Mouse (Mus musculus) kidney, embryonic 16.5 days (tissue): ENCODE measurements at regions not wholly inside any gene's neighbourhood (a gene's known extent, or its start where the extent isn't known, plus 50 kb on each side); places are given as distances from the start of the nearest gene placed in this dataset.

Experiments
- ATAC-seq: fragments of 200-750 bp; cut with Nextera tagmentation; 2 replicates; pipeline ENCODE4 v1.8.0; 2017; ENCODE audit warnings: moderate TSS enrichment; ENCODE audit not compliant: low FRiP score, low TSS enrichment
- H3K27ac ChIP-seq: fragments of 300-500 bp; sonication (generic); 2 replicates; pipeline ENCODE4 v1.5.1; 2014; ENCODE audit warnings: low read length
- H3K27me3 ChIP-seq: fragments of 300-500 bp; sonication (generic); 2 replicates; pipeline ENCODE4 v1.6.1; 2014; ENCODE audit warnings: low read length, control low read depth, mixed read lengths; ENCODE audit not compliant: insufficient read depth
- H3K36me3 ChIP-seq: fragments of 300-500 bp; sonication (generic); 2 replicates; pipeline ENCODE4 v1.6.1; 2014; ENCODE audit warnings: low read length, control low read depth, mixed read lengths; ENCODE audit not compliant: insufficient read depth
- H3K4me1 ChIP-seq: fragments of 300-500 bp; sonication (generic); 2 replicates; pipeline ENCODE4 v1.6.1; 2014; ENCODE audit warnings: low read length, control low read depth, mixed read lengths; ENCODE audit not compliant: insufficient read depth
- H3K4me2 ChIP-seq: fragments of 300-500 bp; sonication (generic); replicated peaks from 2 replicates; pipeline ENCODE4 v1.6.1; 2014; ENCODE audit warnings: low read depth, low read length
- H3K4me3 ChIP-seq: fragments of 300-500 bp; sonication (generic); 2 replicates; pipeline ENCODE4 v1.5.1; 2014; ENCODE audit warnings: mild to moderate bottlenecking, low read length
- H3K9ac ChIP-seq: fragments of 300-500 bp; sonication (generic); replicated peaks from 2 replicates; pipeline ENCODE4 v1.6.1; 2014; ENCODE audit warnings: low read length
- H3K9me3 ChIP-seq: fragments of 300-500 bp; sonication (generic); 2 replicates; pipeline ENCODE4 v1.6.1; 2016; ENCODE audit warnings: low read length, control low read depth
- WGBS: fragments of 180-500 bp; shearing (Covaris S2); extraction: QIAGEN DNeasy Blood & Tissue Kit; methylation state at CpG from one replicate; pipeline ENCODE4 v1.1.7; 2014; 5-methylcytosine and 5-hydroxymethylcytosine counted together

- Histone ChIP-seq H3K27me3 (no peaks in the 10 kb centered on the region), H3K9ac (no peak overlapping the region), H3K9me3 (no peaks in the 10 kb centered on the region), H3K36me3 (no peaks in the 10 kb centered on the region), H3K4me3 (no peak overlapping the region), H3K4me2 (no peak overlapping the region), H3K27ac (no peak overlapping the region), H3K4me1 (0 out of 2 replicates have a peak, but pooled peaks cover 3% of the 10 kb centered on the region)
- WGBS: 80% methylated on average over 9 of the region's 9 CpGs
- ATAC-seq: no peak
Measured at GRCm38 (mm10) chr13:45211241-45211640, 132.7 kb downstream of the Gm9817 start.

DNA sequence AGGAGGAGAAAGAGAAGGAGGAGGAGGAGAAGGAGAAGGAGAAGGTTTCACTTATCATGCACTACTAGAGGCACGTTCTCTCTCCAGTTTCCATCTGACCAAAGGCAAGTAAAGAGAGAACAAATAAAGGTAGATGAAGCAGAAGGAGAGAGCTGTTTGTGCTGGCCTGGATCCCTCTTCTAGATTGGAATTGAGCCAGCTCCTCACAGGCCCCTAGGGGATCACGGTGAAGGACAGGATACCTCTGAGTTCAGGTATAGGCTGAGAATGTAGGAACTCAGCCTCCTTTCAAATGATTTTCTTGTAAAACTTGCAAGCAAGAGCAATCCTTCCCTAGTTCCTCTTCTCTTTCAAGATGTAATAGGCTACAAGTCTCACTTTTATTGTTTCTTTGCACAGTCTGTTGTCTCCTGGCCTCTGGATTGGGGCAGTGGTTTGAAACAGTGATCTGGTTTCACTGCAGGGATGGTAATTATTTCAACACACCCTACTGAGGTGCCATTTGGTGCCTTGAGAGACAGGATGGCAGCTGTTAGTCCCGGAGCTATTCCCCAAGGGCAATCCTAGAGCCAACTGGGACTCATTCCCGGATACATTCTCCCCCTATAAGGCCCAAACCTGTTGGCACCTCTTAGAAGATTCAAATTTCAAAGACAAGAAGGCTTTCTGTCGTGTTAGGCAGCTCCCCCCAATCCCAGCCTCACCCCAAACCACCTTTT is 134.8 kb downstream of the Gm9817 start:
- no peaks in the 10 kb centered on the region for H3K36me3 ChIP-seq
- WGBS: 18% methylated on average over 5 of the region's 5 CpGs

DNA sequence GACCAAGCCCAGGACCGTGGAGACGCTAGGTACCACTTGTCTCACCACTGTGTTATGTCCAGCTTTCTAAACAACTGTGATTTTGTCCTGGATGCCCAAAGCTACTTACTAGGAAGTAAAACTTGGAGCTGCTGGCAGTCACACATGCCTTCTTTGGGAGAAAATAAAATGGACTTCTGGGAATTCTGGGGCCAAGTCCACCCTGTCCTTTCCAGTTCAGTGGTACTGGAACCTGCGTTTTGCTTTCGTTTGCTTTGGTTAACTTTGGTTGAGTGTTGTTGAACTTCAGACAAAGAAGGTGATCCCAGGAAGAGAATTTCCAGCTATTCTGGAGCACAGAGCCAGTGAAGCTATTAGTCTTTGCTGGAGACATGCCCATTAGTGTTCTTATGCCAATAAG is 139.8 kb downstream of the Gm9817 start:
- Histone ChIP-seq H3K27ac (no peak overlapping the region), H3K9me3 (no peaks in the 10 kb centered on the region), H3K4me1 (0 out of 2 replicates have a peak, but pooled peaks cover under 1% of the 10 kb centered on the region), H3K36me3 (no peaks in the 10 kb centered on the region), H3K4me2 (no peak overlapping the region), H3K9ac (no peak overlapping the region), H3K27me3 (no peaks in the 10 kb centered on the region), H3K4me3 (no peak overlapping the region)
- WGBS: 82% methylated on average over 4 of the region's 4 CpGs
- ATAC-seq: no peak

More for the DNA sequence above, 134.8 kb downstream of the Gm9817 start:
- Histone ChIP-seq H3K4me3 (no peak overlapping the region), H3K27ac (no peak overlapping the region), H3K27me3 (no peaks in the 10 kb centered on the region), H3K9me3 (no peaks in the 10 kb centered on the region), H3K4me2 (no peak overlapping the region), H3K9ac (no peak overlapping the region), H3K4me1 (0 out of 2 replicates have a peak, but pooled peaks cover 3% of the 10 kb centered on the region)
- ATAC-seq: no peak

GRCm38 (mm10) chr13:45219671-45220070 is 141.2 kb downstream of the Gm9817 start:
- Histone ChIP-seq H3K4me1 (no peaks in the 10 kb centered on the region), H3K4me2 (no peak overlapping the region), H3K9me3 (no peaks in the 10 kb centered on the region), H3K4me3 (no peak overlapping the region), H3K27me3 (no peaks in the 10 kb centered on the region), H3K36me3 (no peaks in the 10 kb centered on the region), H3K9ac (no peak overlapping the region), H3K27ac (no peak overlapping the region)
- 64% methylated on average over 3 of the region's 3 CpGs for WGBS
- ATAC-seq: no peak

DNA sequence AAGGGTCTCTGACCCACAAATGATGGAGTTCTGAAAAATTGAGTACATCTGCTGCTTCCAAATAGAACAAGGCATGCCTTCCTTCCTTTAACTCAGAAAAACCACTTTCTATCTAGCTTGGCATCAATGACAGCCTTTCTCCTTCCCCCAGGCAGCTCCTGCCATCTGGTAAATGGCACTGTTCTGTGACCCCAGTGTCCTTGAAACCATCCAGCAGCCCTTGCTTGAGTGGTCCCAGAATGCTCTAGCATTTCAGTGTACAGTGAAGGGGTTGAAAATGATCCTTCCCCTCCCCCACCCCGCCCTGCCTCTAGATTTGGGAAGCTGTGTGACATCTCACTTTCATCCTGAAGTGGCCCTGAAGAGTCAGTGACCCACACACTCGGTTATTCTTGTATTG is 152.3 kb downstream of the Gm9817 start:
- no peak overlapping the region for H3K27ac ChIP-seq
- H3K9ac ChIP-seq: no peak overlapping the region
- no peak overlapping the region for H3K4me3 ChIP-seq
- H3K27me3 ChIP-seq: no peaks in the 10 kb centered on the region; the same call in 1 of the 2 replicates
- 54% methylated on average over 2 of the region's 2 CpGs for WGBS
- no peaks in the 10 kb centered on the region; the same call in 1 of the 2 replicates for H3K9me3 ChIP-seq
- no peaks in the 10 kb centered on the region for H3K36me3 ChIP-seq
- no peak overlapping the region for H3K4me2 ChIP-seq
- no peaks in the 10 kb centered on the region; the same call in 1 of the 2 replicates for H3K4me1 ChIP-seq
- no peak for ATAC-seq

DNA sequence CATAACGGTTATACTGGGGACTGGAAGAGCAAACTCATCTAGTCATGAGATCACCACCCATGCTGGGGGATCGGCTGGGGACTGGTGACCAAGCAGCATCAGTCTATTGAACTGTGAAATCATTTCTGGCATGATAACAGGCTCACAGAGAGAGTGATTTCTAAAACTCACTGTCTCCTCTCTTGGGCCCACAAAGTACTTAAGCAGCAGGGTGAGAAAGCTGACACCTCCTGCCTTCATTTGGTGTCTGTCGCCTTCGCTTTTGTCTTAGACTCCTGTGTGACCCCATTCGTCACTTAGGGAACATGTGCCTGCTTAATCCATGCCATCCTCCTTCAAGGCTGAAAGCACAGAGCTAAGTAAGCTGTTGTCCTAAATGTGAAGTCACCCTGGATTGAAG is 154.3 kb upstream of the Mylip start:
- WGBS: 33% methylated on average over 5 of the region's 5 CpGs

GRCm38 (mm10) chr13:45238258-45238657 is 151.3 kb upstream of the Mylip start:
- H3K4me2 ChIP-seq: no peak overlapping the region
- H3K27ac ChIP-seq: no peak overlapping the region
- H3K9ac ChIP-seq: no peak overlapping the region
- ATAC-seq: no peak
- H3K9me3 ChIP-seq: no peaks in the 10 kb centered on the region; the same call in 1 of the 2 replicates
- no peak overlapping the region for H3K4me3 ChIP-seq
- no peaks in the 10 kb centered on the region for H3K27me3 ChIP-seq
- H3K36me3 ChIP-seq: no peaks in the 10 kb centered on the region
- peaks cover 13% of the 10 kb centered on the region for H3K4me1 ChIP-seq
- 51% methylated on average over 7 of the region's 7 CpGs for whole genome bisulfite sequencing

More for the DNA sequence above, 154.3 kb upstream of the Mylip start:
- peaks cover 7% of the 10 kb centered on the region; the same call in 1 of the 2 replicates for H3K4me1 ChIP-seq
- H3K27me3 ChIP-seq: no peaks in the 10 kb centered on the region
- ATAC-seq: no peak
- H3K36me3 ChIP-seq: no peaks in the 10 kb centered on the region
- H3K27ac ChIP-seq: no peak overlapping the region
- no peaks in the 10 kb centered on the region; the same call in 1 of the 2 replicates for H3K9me3 ChIP-seq
- no peak overlapping the region for H3K4me2 ChIP-seq
- no peak overlapping the region for H3K4me3 ChIP-seq
- H3K9ac ChIP-seq: no peak overlapping the region

DNA sequence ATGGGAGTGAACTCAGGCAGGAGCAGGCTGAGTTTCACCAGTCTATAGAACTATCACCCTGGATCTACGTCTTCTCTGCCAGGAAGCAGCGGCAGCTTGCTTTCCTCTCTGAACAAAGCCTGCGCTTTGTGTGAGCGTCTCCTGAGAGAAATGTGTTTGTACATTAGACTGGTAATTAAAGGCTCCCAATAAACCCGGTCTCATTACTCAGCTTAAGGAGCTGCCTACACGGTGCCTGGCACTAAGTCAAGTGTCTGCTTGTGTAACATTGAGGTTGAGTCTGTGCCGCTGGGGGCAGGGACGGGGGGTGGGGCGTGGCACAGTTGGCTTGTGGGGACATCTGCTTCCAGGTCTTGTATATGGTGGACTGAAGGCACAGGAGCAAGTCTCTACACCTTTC is 150.4 kb upstream of the Mylip start:
- no peaks in the 10 kb centered on the region; the same call in 1 of the 2 replicates for H3K9me3 ChIP-seq
- 32% methylated on average over 9 of the region's 9 CpGs for WGBS
- H3K4me3 ChIP-seq: no peak overlapping the region
- H3K27me3 ChIP-seq: 0 out of 2 replicates have a peak, but pooled peaks cover 2% of the 10 kb centered on the region
- 0 out of 2 replicates have a peak, but pooled peaks have one; percentile 31 for ATAC-seq
- no peak overlapping the region for H3K27ac ChIP-seq
- H3K36me3 ChIP-seq: no peaks in the 10 kb centered on the region
- H3K9ac ChIP-seq: no peak overlapping the region
- peaks cover 13% of the 10 kb centered on the region for H3K4me1 ChIP-seq
- H3K4me2 ChIP-seq: 0 out of 2 replicates have a peak overlapping the region, but pooled peaks have one; percentile 12

GRCm38 (mm10) chr13:45240009-45240653 is 149.4 kb upstream of the Mylip start:
- Histone ChIP-seq H3K27ac (no peak overlapping the region), H3K9me3 (no peaks in the 10 kb centered on the region; the same call in 1 of the 2 replicates), H3K4me2 (no peak overlapping the region), H3K9ac (no peak overlapping the region), H3K27me3 (0 out of 2 replicates have a peak, but pooled peaks cover 2% of the 10 kb centered on the region), H3K4me1 (peaks cover 13% of the 10 kb centered on the region), H3K4me3 (no peak overlapping the region), H3K36me3 (no peaks in the 10 kb centered on the region)
- 87% methylated on average over 13 of the region's 13 CpGs for WGBS
- no peak for ATAC-seq

DNA sequence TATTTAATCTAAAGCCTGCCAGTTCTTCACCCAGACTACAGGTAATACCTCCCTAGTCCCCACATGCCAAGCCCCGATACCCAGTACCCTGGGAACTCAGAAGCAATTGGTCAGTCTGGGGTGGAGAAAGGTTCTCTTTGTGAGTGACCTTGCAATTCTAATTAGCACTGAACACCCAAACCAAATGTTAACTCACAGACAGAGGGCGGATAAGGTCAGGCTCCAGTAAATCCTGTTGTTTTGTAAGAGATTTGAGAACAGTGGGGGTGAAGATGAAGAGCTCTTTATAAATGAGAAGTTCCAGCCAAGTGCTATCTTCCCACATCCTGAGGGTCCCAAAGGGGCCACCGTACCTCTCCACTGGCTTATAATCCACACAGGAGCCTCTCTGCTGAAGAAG is 147.3 kb upstream of the Mylip start:
- Histone ChIP-seq H3K4me3 (no peak overlapping the region), H3K9ac (no peak overlapping the region), H3K27me3 (0 out of 2 replicates have a peak, but pooled peaks cover 2% of the 10 kb centered on the region), H3K27ac (no peak overlapping the region), H3K4me1 (peaks cover 13% of the 10 kb centered on the region), H3K9me3 (no peaks in the 10 kb centered on the region), H3K36me3 (no peaks in the 10 kb centered on the region), H3K4me2 (no peak overlapping the region)
- peak; percentile 27; the same call in 1 of the 2 replicates for ATAC-seq
- WGBS: 29% methylated on average over 3 of the region's 3 CpGs
